Mouse (Mus musculus): ENCODE measurements around the gene Cep128. TPM values are rescaled to one million over a fixed set of nuclear protein-coding genes. Genes with fewer than 3 reads are reported as not detected.

Cep128 gene
- total RNA-seq, 1 experiment from 2014 or later, result 8.7 TPM

DNA sequence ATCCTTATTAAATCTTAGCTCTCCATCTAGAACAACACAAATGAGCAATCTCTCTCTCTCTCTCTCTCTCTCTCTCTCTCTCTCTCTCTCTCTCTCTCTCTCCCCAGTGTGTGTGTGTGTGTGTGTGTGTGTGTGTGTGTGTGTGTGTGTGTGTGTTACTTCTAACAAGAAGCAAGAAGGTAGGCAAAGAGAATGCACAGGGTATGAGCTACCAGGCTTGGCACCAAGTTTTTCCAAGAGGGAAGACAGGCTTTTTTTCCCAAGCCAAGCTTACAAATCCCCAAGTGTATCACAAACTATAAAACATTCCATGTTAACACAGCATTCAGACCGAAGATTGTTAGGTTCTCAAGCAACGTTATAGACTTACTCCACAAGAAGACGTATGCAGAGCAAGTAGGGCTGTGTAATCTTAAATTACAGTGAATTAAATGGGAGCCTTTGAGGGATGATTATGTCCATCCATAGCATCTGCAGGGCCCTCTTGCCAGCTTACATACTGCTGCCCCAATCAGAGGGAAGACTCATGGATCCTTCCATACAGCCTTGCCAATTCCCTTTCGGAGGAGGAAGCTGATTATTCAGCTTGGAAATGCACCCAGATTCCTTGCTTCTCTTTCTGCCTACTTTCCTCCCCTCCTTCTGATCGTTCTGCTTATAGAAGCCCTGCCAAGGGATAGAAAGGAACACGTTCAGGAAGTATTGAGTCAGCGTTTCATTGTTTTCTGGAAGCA lies 429.3 kb downstream of the Cep128 start:
- no peak for DNase-seq

Small RNAs within 50 kb of the gene (microRNA-seq; reads per million reads assigned to microRNA genes)
- 0 reads per million in 2 experiments for gene Gm44370

Other genes with a start within 250 kb of the Cep128 start
- gene Tshr, start 154 bp upstream of the Cep128 start, total RNA-seq (2021), result 1.7 and 2.3 TPM in 2 replicates
- gene Gtf2a1, start 206.1 kb upstream of the Cep128 start, total RNA-seq (2021), result 39.4 and 40.6 TPM in 2 replicates